Mouse (Mus musculus) lung, postnatal 0 days (tissue): ENCODE measurements around the gene Higd1a.

Experiments used
- CTCF ChIP-seq: IDR thresholded peaks from 2 replicates; pipeline ENCODE4 v1.5.1; 2016; ENCODE audit warnings: antibody characterized with exemption, mild to moderate bottlenecking
- EP300 ChIP-seq: IDR thresholded peaks from 2 replicates; pipeline ENCODE4 v1.6.1; 2016; ENCODE audit warnings: antibody characterized with exemption, mild to moderate bottlenecking, control low read depth

DNA sequence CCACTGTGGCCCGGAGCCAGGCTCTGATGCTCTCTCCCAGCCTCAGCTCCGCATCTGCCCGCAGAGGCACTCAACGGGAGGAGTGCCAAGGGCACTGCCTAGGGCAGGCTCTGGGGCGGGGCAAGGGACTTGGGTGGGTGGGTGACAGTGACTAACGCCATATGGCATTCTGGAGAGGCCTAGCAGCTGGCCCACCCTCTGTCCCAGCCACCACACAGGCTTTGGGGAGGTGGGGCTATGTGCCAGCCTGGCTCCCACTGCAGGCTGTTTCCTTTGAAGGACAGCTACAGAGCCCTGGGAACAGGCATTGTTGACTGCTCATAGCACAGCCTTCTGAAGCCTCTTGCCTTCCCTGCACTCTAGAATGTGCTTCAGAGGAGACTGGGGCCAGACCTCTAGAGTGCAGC, 35.6 kb downstream of the Higd1a start:
- TF ChIP-seq EP300 (no peak), CTCF (no peak)
